Mouse (Mus musculus): ENCODE results near the gene Dennd1b. TPM values are rescaled to one million over a fixed set of nuclear protein-coding genes. Genes with fewer than 3 reads are reported as not detected.

The Dennd1b gene
- total and polyA plus RNA-seq, 2 experiments from 2014 or later = 11.1 to 39.6 TPM

DNA sequence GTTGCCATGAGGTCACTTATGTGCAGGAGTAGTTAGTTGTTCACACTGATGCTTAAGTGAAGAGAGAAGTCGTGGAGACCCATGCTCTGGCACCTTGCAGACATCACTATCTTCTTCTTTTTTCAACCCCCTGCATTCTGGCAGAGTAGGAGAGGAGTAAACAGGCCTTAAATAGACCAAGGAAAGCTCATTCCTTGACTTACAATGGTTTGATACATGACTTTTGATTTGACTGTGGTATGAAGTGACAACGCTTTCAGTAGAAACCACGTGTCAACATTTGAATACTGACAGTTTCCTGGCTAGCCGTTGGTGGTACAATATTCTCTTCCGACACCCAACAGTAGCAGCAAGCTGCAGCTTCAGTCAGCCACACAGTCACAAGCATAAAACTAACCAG, 8.3 kb upstream of the Dennd1b start:
- Histone ChIP-seq H3K27ac (ENCODE audit: low read depth) (no peak overlapping the region), H3K4me1 (ENCODE audit: control insufficient read depth, insufficient read depth) (no peaks in the 10 kb centered on the region), H3K36me3 (replicated peaks; ENCODE audit: control insufficient read depth, insufficient read depth, low read length) (no peaks in the 10 kb centered on the region), H3K9me3 (replicated peaks; ENCODE audit: control insufficient read depth, low read length) (no peaks in the 10 kb centered on the region), H3K27me3 (ENCODE audit: control insufficient read depth, insufficient read depth, low read length) (no peaks in the 10 kb centered on the region), H3K4me2 (ENCODE audit: low read depth, low read length) (no peak overlapping the region), H3K4me3 (ENCODE audit: low read depth, low read length) (no peak overlapping the region), H3K9ac (replicated peaks; ENCODE audit: low read depth, low read length) (no peak overlapping the region)
- ATAC-seq (ENCODE audit: insufficient read depth, low read depth) (no peak), DNase-seq (ENCODE audit: low spot score) (no peak)
- WGBS = 61% methylated on average over 5 of the region's 5 CpGs
- TF ChIP-seq CTCF (IDR thresholded peaks at IDR 0.05; ENCODE audit: low read depth) = no peak
- TF ChIP-seq EP300 (IDR thresholded peaks at IDR 0.05; ENCODE audit: low read depth) = no peak

DNA sequence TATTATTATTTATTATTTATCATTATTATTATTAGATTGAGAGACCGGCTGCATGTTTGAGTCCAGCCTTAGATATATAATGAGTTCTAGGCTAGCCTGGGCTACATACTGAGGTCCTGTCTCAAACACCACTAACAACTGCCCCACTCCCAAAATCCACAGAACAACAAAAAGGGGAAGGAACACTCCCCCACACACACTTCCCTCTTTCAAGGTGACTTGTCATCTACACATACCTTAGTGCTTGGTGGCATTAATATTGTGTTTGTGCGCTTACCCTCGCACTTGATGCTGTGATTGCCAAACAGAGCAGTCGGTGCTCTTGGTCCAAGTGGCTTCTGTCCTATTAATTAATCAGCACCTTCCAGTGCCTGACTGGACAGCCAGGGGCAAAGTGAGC, 7.8 kb upstream of the Dennd1b start:
- DNase-seq (ENCODE audit: low spot score) (no peak), ATAC-seq (ENCODE audit: insufficient read depth, low read depth) (no peak)
- Histone ChIP-seq H3K27ac (ENCODE audit: low read depth) (no peak overlapping the region), H3K9ac (replicated peaks; ENCODE audit: low read depth, low read length) (no peak overlapping the region), H3K27me3 (ENCODE audit: control insufficient read depth, insufficient read depth, low read length) (no peaks in the 10 kb centered on the region), H3K9me3 (replicated peaks; ENCODE audit: control insufficient read depth, low read length) (no peaks in the 10 kb centered on the region), H3K4me2 (ENCODE audit: low read depth, low read length) (no peak overlapping the region), H3K4me1 (ENCODE audit: control insufficient read depth, insufficient read depth) (no peaks in the 10 kb centered on the region), H3K36me3 (replicated peaks; ENCODE audit: control insufficient read depth, insufficient read depth, low read length) (no peaks in the 10 kb centered on the region), H3K4me3 (ENCODE audit: low read depth, low read length) (no peak overlapping the region)
- TF ChIP-seq EP300 (IDR thresholded peaks at IDR 0.05; ENCODE audit: low read depth) = no peak
- no peak for TF ChIP-seq CTCF (IDR thresholded peaks at IDR 0.05; ENCODE audit: low read depth)
- 82% methylated on average over 4 of the region's 4 CpGs for WGBS

DNA sequence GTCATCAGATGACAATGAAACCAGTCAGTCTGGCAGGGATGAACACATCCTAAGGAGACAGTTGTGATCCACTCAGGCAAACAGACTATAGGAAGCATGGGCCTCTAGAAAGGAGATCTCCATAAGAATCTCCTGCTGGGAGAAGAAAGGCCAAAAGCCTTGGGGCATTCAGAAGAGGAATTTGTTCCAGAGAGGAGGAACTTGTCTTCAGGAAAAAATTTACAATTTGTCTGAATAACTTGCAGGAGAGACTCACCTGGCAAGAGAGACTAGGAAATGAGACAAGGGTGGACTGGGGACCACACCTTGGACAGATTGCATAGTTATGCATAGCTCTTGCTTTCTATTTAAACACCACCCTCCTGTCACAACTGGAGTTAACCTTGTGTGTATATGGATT, 6.7 kb upstream of the Dennd1b start:
- Histone ChIP-seq H3K9me3 (replicated peaks; ENCODE audit: control insufficient read depth, low read length) (no peaks in the 10 kb centered on the region), H3K9ac (replicated peaks; ENCODE audit: low read depth, low read length) (no peak overlapping the region), H3K4me2 (ENCODE audit: low read depth, low read length) (no peak overlapping the region), H3K27me3 (ENCODE audit: control insufficient read depth, insufficient read depth, low read length) (no peaks in the 10 kb centered on the region), H3K36me3 (replicated peaks; ENCODE audit: control insufficient read depth, insufficient read depth, low read length) (no peaks in the 10 kb centered on the region), H3K4me1 (ENCODE audit: control insufficient read depth, insufficient read depth) (no peaks in the 10 kb centered on the region), H3K4me3 (ENCODE audit: low read depth, low read length) (no peak overlapping the region), H3K27ac (ENCODE audit: low read depth) (no peak overlapping the region)
- ATAC-seq (ENCODE audit: insufficient read depth, low read depth) (no peak), DNase-seq (ENCODE audit: low spot score) (no peak)
- TF ChIP-seq CTCF (IDR thresholded peaks at IDR 0.05; ENCODE audit: low read depth) (no peak), EP300 (IDR thresholded peaks at IDR 0.05; ENCODE audit: low read depth) (no peak)

DNA sequence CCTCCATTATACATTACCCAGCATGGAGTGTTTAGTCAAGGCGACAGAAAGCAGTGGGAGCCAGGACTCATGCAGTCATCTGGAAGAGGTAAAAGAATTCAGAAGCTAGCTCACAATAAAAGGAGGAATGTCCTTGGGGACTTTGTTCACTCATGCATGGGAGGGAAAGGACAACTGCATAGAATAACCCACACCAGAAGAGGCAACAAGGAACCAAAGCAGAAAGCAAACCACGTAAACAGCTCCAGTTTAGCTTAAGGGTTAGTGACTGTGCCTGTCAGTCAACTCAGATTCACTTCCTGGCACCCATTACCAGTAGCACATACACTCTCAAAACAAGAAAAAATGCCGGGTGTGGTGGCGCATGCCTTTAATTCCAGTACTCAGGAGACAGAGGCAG, 6.1 kb upstream of the Dennd1b start:
- ATAC-seq (ENCODE audit: insufficient read depth, low read depth) (no peak), DNase-seq (ENCODE audit: low spot score) (no peak)
- Histone ChIP-seq H3K4me1 (ENCODE audit: control insufficient read depth, insufficient read depth) (no peaks in the 10 kb centered on the region), H3K9me3 (replicated peaks; ENCODE audit: control insufficient read depth, low read length) (no peaks in the 10 kb centered on the region), H3K4me3 (ENCODE audit: low read depth, low read length) (no peak overlapping the region), H3K36me3 (replicated peaks; ENCODE audit: control insufficient read depth, insufficient read depth, low read length) (no peaks in the 10 kb centered on the region), H3K27me3 (ENCODE audit: control insufficient read depth, insufficient read depth, low read length) (no peaks in the 10 kb centered on the region), H3K9ac (replicated peaks; ENCODE audit: low read depth, low read length) (no peak overlapping the region), H3K27ac (ENCODE audit: low read depth) (no peak overlapping the region), H3K4me2 (ENCODE audit: low read depth, low read length) (no peak overlapping the region)
- TF ChIP-seq EP300 (IDR thresholded peaks at IDR 0.05; ENCODE audit: low read depth) (no peak), CTCF (IDR thresholded peaks at IDR 0.05; ENCODE audit: low read depth) (no peak)
- WGBS = 78% methylated on average over 4 of the region's 4 CpGs

DNA sequence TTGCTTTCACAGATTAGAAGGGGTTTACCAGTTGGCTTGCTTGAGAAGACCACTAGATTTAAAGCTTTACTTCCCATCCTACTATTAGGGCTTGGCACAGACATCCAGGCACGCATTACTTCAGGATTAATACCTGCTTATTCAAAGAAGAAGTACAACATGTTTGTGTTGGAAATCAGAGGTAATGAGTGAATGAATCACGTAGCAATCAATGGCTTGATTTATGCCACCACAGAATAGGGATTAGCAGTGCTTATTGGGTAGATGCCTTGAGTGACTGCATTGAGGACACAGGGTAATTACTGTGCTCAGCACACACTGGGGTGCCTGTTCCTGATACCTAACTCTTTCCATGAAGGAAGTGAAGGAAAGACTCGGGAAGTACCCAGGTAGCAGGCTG, 4.4 kb upstream of the Dennd1b start:
- Histone ChIP-seq H3K9ac (replicated peaks; ENCODE audit: low read depth, low read length) (no peak overlapping the region), H3K4me2 (ENCODE audit: low read depth, low read length) (no peak overlapping the region), H3K36me3 (replicated peaks; ENCODE audit: control insufficient read depth, insufficient read depth, low read length) (no peaks in the 10 kb centered on the region), H3K27ac (ENCODE audit: low read depth) (no peak overlapping the region), H3K9me3 (replicated peaks; ENCODE audit: control insufficient read depth, low read length) (no peaks in the 10 kb centered on the region), H3K4me3 (ENCODE audit: low read depth, low read length) (no peak overlapping the region), H3K4me1 (ENCODE audit: control insufficient read depth, insufficient read depth) (no peaks in the 10 kb centered on the region), H3K27me3 (ENCODE audit: control insufficient read depth, insufficient read depth, low read length) (no peaks in the 10 kb centered on the region)
- DNase-seq (ENCODE audit: low spot score) = no peak
- ATAC-seq (ENCODE audit: insufficient read depth, low read depth) = no peak
- WGBS = 74% methylated on average over 3 of the region's 3 CpGs
- no peak for TF ChIP-seq EP300 (IDR thresholded peaks at IDR 0.05; ENCODE audit: low read depth)
- no peak for TF ChIP-seq CTCF (IDR thresholded peaks at IDR 0.05; ENCODE audit: low read depth)

DNA sequence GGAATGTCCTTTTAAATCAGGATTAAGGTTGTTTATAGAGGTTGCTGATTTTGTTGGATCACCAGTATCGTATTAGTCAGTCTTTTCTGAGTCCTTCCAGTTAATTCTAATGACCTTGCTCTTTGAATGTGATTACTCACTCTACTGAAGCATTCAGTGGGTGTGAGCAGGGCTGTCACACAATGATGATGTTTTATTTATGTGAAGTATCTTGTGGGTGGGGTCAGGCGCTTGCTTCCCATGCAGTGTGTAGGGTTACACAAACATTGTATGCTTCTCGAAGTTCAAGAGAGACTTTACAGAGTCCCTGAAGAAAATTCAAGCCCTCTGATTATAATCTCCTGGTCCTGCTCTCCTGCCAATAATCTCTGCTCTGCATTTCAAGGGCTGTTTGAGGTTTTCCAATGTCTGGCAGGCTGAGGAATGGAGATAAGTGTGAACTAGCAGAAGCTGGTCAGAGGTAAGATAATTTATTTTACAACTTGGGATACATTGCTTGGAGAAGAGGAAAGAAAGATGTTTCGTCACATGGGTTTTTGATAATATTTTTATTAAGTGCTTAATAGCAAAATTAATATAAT, 3.2 kb upstream of the Dennd1b start:
- Histone ChIP-seq H3K9ac (replicated peaks; ENCODE audit: low read depth, low read length) (no peak overlapping the region), H3K36me3 (replicated peaks; ENCODE audit: control insufficient read depth, insufficient read depth, low read length) (no peaks in the 10 kb centered on the region), H3K27me3 (ENCODE audit: control insufficient read depth, insufficient read depth, low read length) (no peaks in the 10 kb centered on the region), H3K27ac (ENCODE audit: low read depth) (no peak overlapping the region), H3K4me2 (ENCODE audit: low read depth, low read length) (no peak overlapping the region), H3K9me3 (replicated peaks; ENCODE audit: control insufficient read depth, low read length) (no peaks in the 10 kb centered on the region), H3K4me3 (ENCODE audit: low read depth, low read length) (no peak overlapping the region), H3K4me1 (ENCODE audit: control insufficient read depth, insufficient read depth) (no peaks in the 10 kb centered on the region)
- DNase-seq (ENCODE audit: low spot score) (no peak), ATAC-seq (ENCODE audit: insufficient read depth, low read depth) (no peak)
- WGBS = 65% methylated on average over 4 of the region's 4 CpGs
- TF ChIP-seq CTCF (IDR thresholded peaks at IDR 0.05; ENCODE audit: low read depth) (no peak), EP300 (IDR thresholded peaks at IDR 0.05; ENCODE audit: low read depth) (no peak)
